Mouse (Mus musculus) lung, postnatal 0 days (tissue): ENCODE measurements around the gene Cass4.

Source experiments
- CTCF ChIP-seq: IDR thresholded peaks from 2 replicates; pipeline ENCODE4 v1.5.1; 2016; ENCODE audit warnings: antibody characterized with exemption, mild to moderate bottlenecking
- EP300 ChIP-seq: IDR thresholded peaks from 2 replicates; pipeline ENCODE4 v1.6.1; 2016; ENCODE audit warnings: antibody characterized with exemption, mild to moderate bottlenecking, control low read depth

DNA sequence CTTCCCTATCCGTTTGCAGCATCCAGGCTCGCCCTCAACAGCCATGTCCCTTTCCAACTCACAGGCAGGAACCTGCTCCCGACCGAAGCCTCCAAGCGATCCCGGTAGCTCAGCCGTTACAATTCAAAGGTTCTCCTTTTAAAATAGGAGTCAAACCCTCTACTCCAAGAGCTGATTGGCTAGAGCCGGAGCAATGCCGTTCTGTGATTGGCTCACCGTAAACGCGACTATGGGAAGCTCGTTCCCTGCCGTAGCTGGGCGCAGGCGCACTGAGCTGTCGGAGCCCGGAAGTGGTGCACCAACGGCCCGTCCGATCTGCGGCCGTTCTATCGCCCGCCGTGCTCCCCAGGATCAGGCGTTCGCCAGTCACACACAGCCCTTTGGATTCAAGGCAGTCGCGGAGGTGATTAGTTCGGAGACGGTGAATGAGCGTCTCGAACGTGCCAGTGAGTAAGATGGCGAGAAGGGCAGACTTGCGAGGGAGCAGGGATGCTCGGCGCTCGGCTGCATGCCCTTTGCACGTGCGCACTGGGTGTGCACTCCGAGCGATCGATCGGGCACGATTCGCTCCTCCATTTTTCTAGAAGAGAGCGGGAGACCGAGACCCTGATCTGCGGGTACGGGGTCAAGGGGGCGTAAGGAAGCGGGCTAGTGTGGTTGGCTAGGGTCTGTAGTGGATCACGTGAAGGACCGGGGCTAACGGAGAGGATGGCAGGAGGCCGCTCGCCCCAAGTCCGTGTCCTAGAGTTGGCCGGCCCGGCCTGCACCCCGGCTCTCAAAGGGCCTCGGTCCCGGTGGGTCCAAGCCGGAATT, 23.0 kb upstream of the Cass4 start, which contains the start of the genes Aurka and Cstf1:
- TF ChIP-seq CTCF = no peak
- no peak for TF ChIP-seq EP300
